Mouse (Mus musculus) cerebellum, adult 2 months (tissue): ENCODE data around the gene Nf2. TPM values are rescaled to one million over a fixed set of nuclear protein-coding genes. Genes with fewer than 3 reads are reported as not detected.

Source experiments
- DNase-seq, 2 experiments: peaks; one replicate each; pipeline ENCODE4 v3.0.0; 2021
- H3K27ac ChIP-seq: fragments of 200-500 bp; 2 replicates; pipeline ENCODE4 v1.5.1; 2012; ENCODE audit warnings: low read length, control low read depth, inconsistent platforms; ENCODE audit not compliant: insufficient read depth
- H3K27me3 ChIP-seq: fragments of 200-500 bp; 2 replicates; pipeline ENCODE4 v1.6.1; 2012; ENCODE audit warnings: inconsistent platforms, mild to moderate bottlenecking, low read length, moderate library complexity; ENCODE audit not compliant: control insufficient read depth, insufficient read depth
- H3K4me1 ChIP-seq: fragments of 200-500 bp; 2 replicates; pipeline ENCODE4 v1.6.1; 2011; ENCODE audit warnings: low read length; ENCODE audit not compliant: control insufficient read depth, insufficient read depth
- H3K4me3 ChIP-seq: fragments of 200-500 bp; replicated peaks from 2 replicates; pipeline ENCODE3; 2011; ENCODE audit warnings: mild to moderate bottlenecking, low read depth, low read length, control low read depth; ENCODE audit not compliant: insufficient read depth
- CTCF ChIP-seq: fragments of 200-500 bp; IDR thresholded peaks from 2 replicates; pipeline ENCODE4 v1.5.1; 2011; ENCODE audit warnings: low read depth, mild to moderate bottlenecking, control low read depth, low read length, moderate library complexity, borderline replicate concordance; ENCODE audit not compliant: insufficient read depth
- POLR2A ChIP-seq: fragments of 200-500 bp; IDR thresholded peaks from 2 replicates; pipeline ENCODE4 v1.6.1; 2011; ENCODE audit warnings: low read length, control low read depth, borderline replicate concordance; ENCODE audit not compliant: insufficient read depth
- WGBS: fragments of 180-500 bp; shearing (Covaris S2); methylation state at CpG from one replicate; pipeline ENCODE4 v1.1.7; 2018; 5-methylcytosine and 5-hydroxymethylcytosine counted together
- polyA plus RNA-seq: library from polyadenylated mRNA; depleted of rRNA; stranded (reverse); fragments of >200 nt; gene quantifications from 2 replicates; pipeline ENCODE4 v1.2.3, GENCODE M21; 2012

Nf2 gene
- polyA plus RNA-seq, 1 experiment, result 50.2 TPM

DNA sequence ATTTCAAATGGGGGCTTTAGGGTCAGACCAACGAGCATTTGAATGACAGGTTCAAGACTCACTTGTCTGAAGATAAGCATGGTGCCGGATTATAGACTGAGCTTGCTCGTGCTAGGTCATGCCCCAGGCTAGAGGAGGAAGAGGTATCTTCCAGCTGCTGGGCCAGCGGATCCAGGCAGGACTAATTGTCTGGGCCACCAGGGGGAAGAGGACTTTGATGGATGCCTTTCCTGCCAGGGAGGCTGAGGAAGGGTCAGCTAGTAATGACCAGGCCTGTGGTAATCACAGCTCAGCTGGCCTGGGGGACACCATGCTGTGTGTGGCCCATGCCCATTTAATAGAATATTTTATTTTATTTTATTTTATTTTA lies 91.6 kb downstream of the Nf2 start:
- Histone ChIP-seq H3K27me3 (no peaks in the 10 kb centered on the region), H3K4me3 (no peak overlapping the region), H3K27ac (no peak overlapping the region), H3K4me1 (peaks cover 6% of the 10 kb centered on the region)
- DNase-seq, result no peak
- 82% methylated on average over 4 of the region's 4 CpGs for WGBS
- no peak for TF ChIP-seq POLR2A
- TF ChIP-seq CTCF, result no peak

- no peak for DNase-seq
- 57% methylated on average over 11 of the region's 11 CpGs for WGBS
- Histone ChIP-seq H3K4me1 (peaks cover 6% of the 10 kb centered on the region), H3K27me3 (no peaks in the 10 kb centered on the region), H3K27ac (no peak overlapping the region), H3K4me3 (no peak overlapping the region)
- no peak for TF ChIP-seq POLR2A
- TF ChIP-seq CTCF, result no peak
Observed at GRCm38 (mm10) chr11:4756984-4757788, 92.2 kb downstream of the Nf2 start.

- no peak for TF ChIP-seq CTCF
- TF ChIP-seq POLR2A, result no peak
- WGBS, result 89% methylated on average over 9 of the region's 9 CpGs
- peaks cover 6% of the 10 kb centered on the region for H3K4me1 ChIP-seq
- no peak overlapping the region for H3K27ac ChIP-seq
- no peaks in the 10 kb centered on the region for H3K27me3 ChIP-seq
- no peak overlapping the region for H3K4me3 ChIP-seq
- no peak for DNase-seq
Observed at GRCm38 (mm10) chr11:4756460-4756859, 92.9 kb downstream of the Nf2 start.

DNA sequence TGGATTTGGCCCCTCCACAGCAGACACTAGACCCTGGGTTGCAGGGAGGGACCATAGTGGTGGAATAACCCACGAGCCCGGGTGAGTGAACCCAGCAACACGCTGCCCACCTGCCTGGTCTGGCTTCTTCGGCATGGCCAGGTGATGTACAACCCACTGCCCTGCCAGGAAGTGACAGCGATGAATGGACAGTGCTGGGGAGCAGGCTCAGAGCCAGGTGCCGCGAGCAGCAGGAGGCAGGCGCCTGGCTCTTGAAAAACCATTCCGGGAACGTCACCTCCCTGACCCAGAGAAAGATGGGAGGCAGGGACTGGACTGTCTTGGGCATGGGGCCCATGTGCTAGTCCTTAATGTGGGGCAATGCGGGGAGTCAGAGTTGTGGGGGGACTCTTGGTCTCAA lies 94.5 kb downstream of the Nf2 start:
- Histone ChIP-seq H3K4me3 (no peak overlapping the region), H3K27ac (no peak overlapping the region), H3K4me1 (peaks cover 6% of the 10 kb centered on the region), H3K27me3 (no peaks in the 10 kb centered on the region)
- TF ChIP-seq POLR2A, result no peak
- no peak for TF ChIP-seq CTCF
- 19% methylated on average over 11 of the region's 11 CpGs for WGBS
- no peak for DNase-seq

GRCm38 (mm10) chr11:4754036-4754435 lies 95.3 kb downstream of the Nf2 start:
- WGBS, result 96% methylated on average over 3 of the region's 3 CpGs

GRCm38 (mm10) chr11:4752836-4753235 lies 96.5 kb downstream of the Nf2 start:
- TF ChIP-seq CTCF (no peak), POLR2A (no peak)
- Histone ChIP-seq H3K27me3 (no peaks in the 10 kb centered on the region), H3K27ac (no peak overlapping the region), H3K4me3 (no peak overlapping the region), H3K4me1 (peaks cover 6% of the 10 kb centered on the region)
- WGBS, result 48% methylated on average over 10 of the region's 10 CpGs
- DNase-seq, result no peak

More at GRCm38 (mm10) chr11:4754036-4754435, 95.3 kb downstream of the Nf2 start:
- Histone ChIP-seq H3K4me3 (no peak overlapping the region), H3K27ac (no peak overlapping the region), H3K4me1 (peaks cover 6% of the 10 kb centered on the region), H3K27me3 (no peaks in the 10 kb centered on the region)
- TF ChIP-seq POLR2A (no peak), CTCF (no peak)
- DNase-seq, result no peak

DNA sequence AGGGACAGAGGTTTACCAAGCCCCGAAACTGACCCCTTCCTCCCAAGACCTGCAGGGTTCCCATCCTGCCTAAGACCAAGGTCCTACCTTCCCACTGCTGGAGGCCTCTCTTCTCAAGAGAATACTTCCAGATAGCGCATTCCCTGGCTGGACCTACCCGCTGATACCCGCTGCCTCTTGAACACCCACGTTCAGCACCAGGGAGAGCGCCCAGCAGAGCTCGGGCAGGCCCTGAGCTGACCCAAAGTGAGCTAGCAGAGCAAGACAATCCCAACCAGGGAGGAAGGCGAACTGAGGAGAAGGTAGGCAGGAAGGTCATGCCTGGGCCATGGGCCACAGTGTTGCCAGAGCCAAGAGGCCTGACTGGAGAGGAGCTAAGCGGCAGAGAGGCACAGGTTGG lies 99.1 kb downstream of the Nf2 start:
- WGBS, result 59% methylated on average over 9 of the region's 9 CpGs
- no peak overlapping the region for H3K4me3 ChIP-seq
- H3K27ac ChIP-seq, result no peak overlapping the region
- TF ChIP-seq CTCF (no peak), POLR2A (no peak)
- peaks cover 6% of the 10 kb centered on the region for H3K4me1 ChIP-seq
- peaks cover 13% of the 10 kb centered on the region; the same call in 1 of the 2 replicates for H3K27me3 ChIP-seq
- no peak for DNase-seq

GRCm38 (mm10) chr11:4747285-4747684 lies 102.1 kb downstream of the Nf2 start:
- DNase-seq, result no peak
- WGBS, result 4% methylated on average over 12 of the region's 12 CpGs
- no peak overlapping the region for H3K27ac ChIP-seq
- H3K4me1 ChIP-seq, result no peaks in the 10 kb centered on the region
- H3K4me3 ChIP-seq, result peak overlapping the region; percentile 29
- peaks cover 15% of the 10 kb centered on the region; the same call in 1 of the 2 replicates for H3K27me3 ChIP-seq
- TF ChIP-seq POLR2A (no peak), CTCF (no peak)
